Mouse (Mus musculus): ENCODE data around the gene Ctso. TPM values are rescaled to one million over a fixed set of nuclear protein-coding genes. Genes with fewer than 3 reads are reported as not detected.
A peak's percentile ranks its signal among the peaks of the same experiment; 100 is the strongest.

Ctso gene
- polyA plus RNA-seq, 1 experiment from 2014 or later: 19.6 TPM

DNA sequence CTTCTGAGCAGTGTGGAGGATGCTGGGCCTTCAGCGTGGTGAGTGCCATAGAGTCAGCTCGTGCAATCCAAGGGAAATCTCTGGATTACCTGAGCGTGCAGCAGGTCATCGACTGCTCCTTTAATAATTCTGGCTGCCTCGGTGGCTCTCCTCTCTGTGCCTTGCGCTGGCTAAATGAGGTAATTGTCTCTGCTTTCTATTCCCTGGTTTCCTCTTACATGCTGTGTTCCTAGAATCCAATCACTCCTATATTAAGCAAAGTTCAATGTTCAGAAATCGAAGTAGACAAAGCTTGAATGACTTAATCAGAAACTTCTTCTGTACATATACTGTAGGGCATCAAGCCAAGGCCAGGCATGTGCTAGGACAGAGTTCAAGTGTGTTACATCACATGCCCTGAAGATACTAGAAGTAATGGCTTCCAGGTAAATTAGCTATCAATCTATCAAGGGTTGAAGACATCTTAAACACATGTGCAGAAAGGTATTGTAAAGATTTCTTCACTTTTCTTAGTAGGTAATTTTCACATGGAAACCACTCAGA, 12.5 kb downstream of the Ctso start:
- Histone ChIP-seq H3K9ac (ENCODE audit: low read depth, low read length) (no peak overlapping the region), H3K36me3 (ENCODE audit: control insufficient read depth, insufficient read depth, low read length) (no peaks in the 10 kb centered on the region), H3K4me1 (ENCODE audit: control insufficient read depth, insufficient read depth, low read length) (no peaks in the 10 kb centered on the region), H3K9me3 (ENCODE audit: control insufficient read depth, low read length) (no peaks in the 10 kb centered on the region), H3K27ac (ENCODE audit: low read length) (no peak overlapping the region), H3K4me3 (ENCODE audit: low read length) (no peak overlapping the region), H3K27me3 (replicated peaks; ENCODE audit: control insufficient read depth, insufficient read depth, low read length) (no peaks in the 10 kb centered on the region), H3K4me2 (ENCODE audit: low read depth, low read length) (no peak overlapping the region)
- 90% methylated on average over 7 of the region's 7 CpGs for WGBS
- ATAC-seq: peak; percentile 64; the same call in 1 of the 2 replicates

DNA sequence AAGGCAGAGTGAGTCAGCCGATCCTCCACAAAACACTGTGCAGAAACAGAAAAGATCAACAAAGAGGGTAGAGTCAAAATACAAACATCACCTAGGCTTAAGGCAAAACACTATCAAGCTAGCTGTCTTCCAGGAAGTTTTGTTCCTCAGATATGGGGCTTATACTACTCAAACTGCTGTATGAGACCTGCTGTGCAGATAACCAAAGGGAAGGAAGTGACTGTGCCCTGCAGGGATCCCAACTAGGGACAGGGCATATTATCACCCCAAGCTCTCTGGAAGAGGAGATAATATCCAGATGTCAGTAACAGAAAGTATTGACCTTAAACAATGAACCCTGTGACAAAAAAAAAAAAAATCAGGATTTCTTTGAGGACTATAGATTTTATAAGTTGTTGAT, 16.6 kb downstream of the Ctso start:
- no peak overlapping the region for H3K4me3 ChIP-seq (ENCODE audit: low read length)
- 67% methylated on average over 1 of the region's 1 CpGs for WGBS

DNA sequence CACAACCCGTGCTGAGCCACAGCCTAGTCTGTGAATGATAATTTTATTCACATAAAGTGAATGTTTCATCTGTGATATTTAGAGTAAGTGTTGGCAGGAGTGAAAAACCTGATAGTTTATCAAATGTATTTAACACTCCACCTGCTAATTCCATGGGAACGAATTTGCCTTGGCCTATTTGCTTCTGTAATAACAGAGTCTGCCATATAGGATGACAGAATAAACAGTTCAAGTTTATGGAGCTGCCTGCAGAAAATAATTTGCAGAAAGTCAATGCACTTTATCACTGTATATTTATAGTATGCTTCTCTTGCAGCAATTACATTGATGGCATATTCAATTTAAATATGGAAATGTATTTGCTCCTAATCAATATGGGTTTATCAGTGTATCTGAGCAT, 19.4 kb downstream of the Ctso start:
- 67% methylated on average over 2 of the region's 2 CpGs for WGBS
- no peak for ATAC-seq
- H3K36me3 ChIP-seq (ENCODE audit: control insufficient read depth, insufficient read depth, low read length): no peaks in the 10 kb centered on the region
- H3K4me1 ChIP-seq (ENCODE audit: control insufficient read depth, insufficient read depth, low read length): no peaks in the 10 kb centered on the region
- no peak overlapping the region for H3K4me2 ChIP-seq (ENCODE audit: low read depth, low read length)
- H3K9ac ChIP-seq (ENCODE audit: low read depth, low read length): no peak overlapping the region
- H3K27ac ChIP-seq (ENCODE audit: low read length): no peak overlapping the region
- no peak overlapping the region for H3K4me3 ChIP-seq (ENCODE audit: low read length)
- H3K9me3 ChIP-seq (ENCODE audit: control insufficient read depth, low read length): no peaks in the 10 kb centered on the region
- no peaks in the 10 kb centered on the region for H3K27me3 ChIP-seq (replicated peaks; ENCODE audit: control insufficient read depth, insufficient read depth, low read length)

More for the DNA sequence above, 16.6 kb downstream of the Ctso start:
- Histone ChIP-seq H3K4me2 (ENCODE audit: low read depth, low read length) (no peak overlapping the region), H3K9me3 (ENCODE audit: control insufficient read depth, low read length) (no peaks in the 10 kb centered on the region), H3K9ac (ENCODE audit: low read depth, low read length) (no peak overlapping the region), H3K4me1 (ENCODE audit: control insufficient read depth, insufficient read depth, low read length) (no peaks in the 10 kb centered on the region), H3K36me3 (ENCODE audit: control insufficient read depth, insufficient read depth, low read length) (no peaks in the 10 kb centered on the region), H3K27me3 (replicated peaks; ENCODE audit: control insufficient read depth, insufficient read depth, low read length) (no peaks in the 10 kb centered on the region), H3K27ac (ENCODE audit: low read length) (no peak overlapping the region)
- no peak for ATAC-seq

DNA sequence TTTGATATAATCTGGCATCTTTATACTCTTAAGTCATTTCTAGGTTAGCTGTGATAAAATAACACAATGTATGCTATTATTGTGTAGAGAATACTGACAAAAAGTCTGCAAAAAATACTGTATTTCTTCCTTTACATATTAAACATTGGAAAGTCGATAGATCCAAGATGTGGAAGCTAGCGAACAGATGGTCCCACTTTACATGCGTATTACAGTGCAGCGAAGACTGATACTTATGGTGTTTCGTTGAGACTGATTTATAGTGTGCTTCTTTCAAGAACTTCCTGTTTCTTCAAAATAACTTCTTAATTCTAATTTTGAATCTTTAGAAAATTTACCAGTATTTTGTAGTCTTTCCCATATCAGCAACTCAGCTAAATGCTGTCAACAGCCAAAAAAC, 25.1 kb downstream of the Ctso start:
- H3K4me2 ChIP-seq (ENCODE audit: low read depth, low read length): no peak overlapping the region

DNA sequence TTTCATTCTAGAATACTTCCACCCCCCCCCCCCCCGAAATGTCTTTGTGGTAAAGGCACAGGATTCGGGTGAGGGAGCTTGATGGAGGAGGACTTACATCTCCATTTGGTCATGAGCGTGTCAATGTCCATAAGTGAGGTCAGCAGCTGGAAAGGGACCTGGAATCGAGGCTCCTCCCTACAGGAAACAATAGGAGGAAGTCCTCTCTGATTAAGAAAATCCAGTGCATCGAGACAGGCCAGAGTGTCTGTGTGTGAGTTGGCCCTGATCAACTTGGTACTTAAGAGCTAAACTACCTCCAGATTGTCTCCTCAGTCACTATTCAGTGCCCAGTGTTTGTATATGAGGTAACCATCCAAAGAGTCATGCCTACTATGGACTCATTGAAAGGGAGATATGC, 28.9 kb downstream of the Ctso start:
- H3K9me3 ChIP-seq (ENCODE audit: control insufficient read depth, low read length): no peaks in the 10 kb centered on the region
- H3K27ac ChIP-seq (ENCODE audit: low read length): no peak overlapping the region
- H3K27me3 ChIP-seq (replicated peaks; ENCODE audit: control insufficient read depth, insufficient read depth, low read length): no peaks in the 10 kb centered on the region
- H3K4me2 ChIP-seq (ENCODE audit: low read depth, low read length): no peak overlapping the region
- no peaks in the 10 kb centered on the region for H3K36me3 ChIP-seq (ENCODE audit: control insufficient read depth, insufficient read depth, low read length)
- 85% methylated on average over 5 of the region's 5 CpGs for WGBS
- no peak for ATAC-seq
- H3K4me3 ChIP-seq (ENCODE audit: low read length): no peak overlapping the region
- no peak overlapping the region for H3K9ac ChIP-seq (ENCODE audit: low read depth, low read length)
- no peaks in the 10 kb centered on the region for H3K4me1 ChIP-seq (ENCODE audit: control insufficient read depth, insufficient read depth, low read length)

More for the DNA sequence above, 25.1 kb downstream of the Ctso start:
- no peak for ATAC-seq
- WGBS: 83% methylated on average over 5 of the region's 5 CpGs
- H3K9me3 ChIP-seq (ENCODE audit: control insufficient read depth, low read length): no peaks in the 10 kb centered on the region
- H3K36me3 ChIP-seq (ENCODE audit: control insufficient read depth, insufficient read depth, low read length): no peaks in the 10 kb centered on the region
- no peaks in the 10 kb centered on the region for H3K27me3 ChIP-seq (replicated peaks; ENCODE audit: control insufficient read depth, insufficient read depth, low read length)
- no peak overlapping the region for H3K9ac ChIP-seq (ENCODE audit: low read depth, low read length)
- no peak overlapping the region for H3K27ac ChIP-seq (ENCODE audit: low read length)
- no peaks in the 10 kb centered on the region for H3K4me1 ChIP-seq (ENCODE audit: control insufficient read depth, insufficient read depth, low read length)
- H3K4me3 ChIP-seq (ENCODE audit: low read length): no peak overlapping the region

DNA sequence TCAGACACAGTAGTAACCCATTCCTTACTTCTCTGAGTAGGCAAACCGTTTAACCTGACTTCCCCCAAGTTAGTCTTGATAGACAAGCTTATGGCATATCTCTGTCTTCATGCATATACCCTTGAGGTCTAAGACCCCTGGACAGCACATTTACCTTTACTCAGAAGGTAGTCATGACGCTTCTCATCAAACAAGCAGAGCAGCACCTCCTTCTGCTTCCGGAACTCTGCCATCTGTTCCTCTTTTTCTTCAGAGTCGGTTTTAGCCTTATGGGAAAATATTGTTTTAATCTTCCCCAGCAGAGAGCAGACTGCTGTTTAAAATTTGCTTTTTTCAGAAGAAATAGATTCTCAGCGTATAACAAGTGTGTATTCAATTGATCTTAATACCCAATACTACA, 31.4 kb downstream of the Ctso start:
- Histone ChIP-seq H3K4me2 (ENCODE audit: low read depth, low read length) (no peak overlapping the region), H3K36me3 (ENCODE audit: control insufficient read depth, insufficient read depth, low read length) (no peaks in the 10 kb centered on the region), H3K4me3 (ENCODE audit: low read length) (no peak overlapping the region), H3K9me3 (ENCODE audit: control insufficient read depth, low read length) (no peaks in the 10 kb centered on the region), H3K4me1 (ENCODE audit: control insufficient read depth, insufficient read depth, low read length) (no peaks in the 10 kb centered on the region), H3K27ac (ENCODE audit: low read length) (no peak overlapping the region), H3K27me3 (replicated peaks; ENCODE audit: control insufficient read depth, insufficient read depth, low read length) (no peaks in the 10 kb centered on the region), H3K9ac (ENCODE audit: low read depth, low read length) (no peak overlapping the region)
- ATAC-seq: no peak
- 80% methylated on average over 5 of the region's 5 CpGs for WGBS

DNA sequence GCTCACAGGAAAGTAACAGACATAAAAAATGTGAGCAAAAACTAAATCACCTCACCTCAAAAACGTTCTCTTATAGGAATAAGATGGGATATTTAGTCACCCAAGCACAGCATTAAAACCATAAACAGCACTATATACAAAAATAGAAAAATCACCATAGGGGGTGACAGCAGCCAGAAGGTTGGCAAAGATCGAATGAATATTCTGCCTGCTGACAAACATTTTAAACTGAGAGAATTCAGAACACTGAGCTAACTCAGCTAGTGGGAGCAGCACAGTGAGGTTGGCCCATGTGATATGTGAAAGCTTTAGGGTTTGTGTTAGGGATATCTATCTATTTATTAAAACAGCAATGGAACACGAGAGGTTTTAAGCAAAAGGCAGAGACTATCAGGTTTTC, 32.2 kb downstream of the Ctso start:
- Histone ChIP-seq H3K9ac (ENCODE audit: low read depth, low read length) (no peak overlapping the region), H3K4me2 (ENCODE audit: low read depth, low read length) (no peak overlapping the region), H3K9me3 (ENCODE audit: control insufficient read depth, low read length) (no peaks in the 10 kb centered on the region), H3K27me3 (replicated peaks; ENCODE audit: control insufficient read depth, insufficient read depth, low read length) (no peaks in the 10 kb centered on the region), H3K4me3 (ENCODE audit: low read length) (no peak overlapping the region), H3K27ac (ENCODE audit: low read length) (no peak overlapping the region), H3K4me1 (ENCODE audit: control insufficient read depth, insufficient read depth, low read length) (no peaks in the 10 kb centered on the region), H3K36me3 (ENCODE audit: control insufficient read depth, insufficient read depth, low read length) (no peaks in the 10 kb centered on the region)
- ATAC-seq: no peak
- WGBS: 59% methylated on average over 3 of the region's 3 CpGs

DNA sequence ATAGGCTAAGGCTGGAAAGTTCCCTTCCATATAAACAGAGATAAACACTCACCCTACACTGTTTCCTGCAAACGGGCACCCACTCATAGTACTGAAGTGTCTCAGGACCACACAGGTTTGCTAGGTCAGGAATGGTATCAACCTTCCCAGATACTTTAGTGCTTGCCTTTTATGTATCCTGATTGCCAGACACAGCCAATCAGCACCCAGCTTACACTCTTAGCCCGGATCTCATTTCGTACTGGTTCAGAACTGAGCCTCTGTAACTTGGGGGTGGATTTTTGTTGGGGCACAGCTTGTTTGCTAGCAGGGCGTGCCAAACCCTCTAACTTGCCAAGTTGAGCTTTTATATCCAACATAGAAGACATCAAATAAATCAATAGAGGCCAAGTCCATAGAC, 43.2 kb downstream of the Ctso start:
- Histone ChIP-seq H3K27me3 (replicated peaks; ENCODE audit: control insufficient read depth, insufficient read depth, low read length) (no peaks in the 10 kb centered on the region), H3K27ac (ENCODE audit: low read length) (no peak overlapping the region), H3K4me1 (ENCODE audit: control insufficient read depth, insufficient read depth, low read length) (no peaks in the 10 kb centered on the region), H3K9ac (ENCODE audit: low read depth, low read length) (no peak overlapping the region), H3K36me3 (ENCODE audit: control insufficient read depth, insufficient read depth, low read length) (no peaks in the 10 kb centered on the region), H3K4me3 (ENCODE audit: low read length) (no peak overlapping the region), H3K9me3 (ENCODE audit: control insufficient read depth, low read length) (no peaks in the 10 kb centered on the region), H3K4me2 (ENCODE audit: low read depth, low read length) (no peak overlapping the region)
- WGBS: 42% methylated on average over 4 of the region's 4 CpGs
- no peak for ATAC-seq

DNA sequence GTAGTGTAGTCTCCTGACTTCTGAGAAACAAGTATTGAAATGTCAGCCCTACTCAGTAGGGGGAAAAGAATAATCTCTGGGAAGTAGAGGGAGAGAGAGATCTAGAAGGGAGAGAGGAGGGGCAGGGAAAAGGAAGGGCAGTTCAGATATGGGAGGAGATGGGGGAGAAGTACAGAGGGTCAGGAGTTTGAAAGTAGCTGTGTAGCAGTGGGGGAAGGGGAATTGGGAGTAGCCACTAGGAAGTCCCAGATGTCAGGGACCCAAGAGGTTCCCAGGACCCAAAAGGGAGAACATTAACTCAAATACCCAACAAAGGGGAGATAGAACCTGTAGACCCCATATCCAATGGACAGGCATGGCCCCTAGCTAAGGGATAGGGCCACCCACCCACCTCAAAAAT, 43.7 kb downstream of the Ctso start, which contains the start of gene Tdo2:
Tdo2 (minus strand) TSS at position 101 of the 400 bp plus-strand sequence.
- no peaks in the 10 kb centered on the region for H3K4me1 ChIP-seq (ENCODE audit: control insufficient read depth, insufficient read depth, low read length)
- H3K36me3 ChIP-seq (ENCODE audit: control insufficient read depth, insufficient read depth, low read length): no peaks in the 10 kb centered on the region
- no peak within 1 kb of the TSS for H3K4me3 ChIP-seq (ENCODE audit: low read length)
- no peak within 1 kb of the TSS for H3K27ac ChIP-seq (ENCODE audit: low read length)
- ATAC-seq: no peak
- no peak within 1 kb of the TSS for H3K9ac ChIP-seq (ENCODE audit: low read depth, low read length)
- no peaks in the 10 kb centered on the region for H3K9me3 ChIP-seq (ENCODE audit: control insufficient read depth, low read length)
- no peaks in the 10 kb centered on the region for H3K27me3 ChIP-seq (replicated peaks; ENCODE audit: control insufficient read depth, insufficient read depth, low read length)
- no peak within 1 kb of the TSS for H3K4me2 ChIP-seq (ENCODE audit: low read depth, low read length)

DNA sequence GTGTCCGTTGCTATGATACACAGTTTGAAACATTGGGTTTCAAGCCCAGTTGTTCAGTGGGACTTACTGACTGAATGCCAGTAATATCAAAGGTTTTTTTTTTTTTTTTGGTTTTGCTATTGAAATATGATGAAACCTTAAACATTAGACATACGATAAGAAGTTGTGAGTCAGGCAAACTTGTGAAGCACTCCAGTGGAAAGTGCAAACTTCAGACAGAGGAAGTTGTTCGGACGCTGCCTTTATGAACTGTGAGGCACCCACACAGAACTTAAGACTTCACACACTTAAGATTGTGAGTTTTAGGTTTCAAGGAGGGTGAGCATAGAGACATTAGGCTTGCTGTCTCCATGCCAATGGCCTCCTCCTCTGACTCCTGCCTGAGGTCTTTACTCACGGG, 49.2 kb downstream of the Ctso start:
- Histone ChIP-seq H3K27me3 (replicated peaks; ENCODE audit: control insufficient read depth, insufficient read depth, low read length) (no peaks in the 10 kb centered on the region), H3K4me3 (ENCODE audit: low read length) (no peak overlapping the region), H3K4me1 (ENCODE audit: control insufficient read depth, insufficient read depth, low read length) (0 out of 2 replicates have a peak, but pooled peaks cover 3% of the 10 kb centered on the region), H3K4me2 (ENCODE audit: low read depth, low read length) (no peak overlapping the region), H3K36me3 (ENCODE audit: control insufficient read depth, insufficient read depth, low read length) (no peaks in the 10 kb centered on the region), H3K9me3 (ENCODE audit: control insufficient read depth, low read length) (no peaks in the 10 kb centered on the region), H3K9ac (ENCODE audit: low read depth, low read length) (no peak overlapping the region), H3K27ac (ENCODE audit: low read length) (no peak overlapping the region)
- ATAC-seq: no peak
- WGBS: 84% methylated on average over 5 of the region's 5 CpGs
